Mouse (Mus musculus) cerebellum, adult 2 months (tissue): ENCODE data around the gene Stk4. TPM values are rescaled to one million over a fixed set of nuclear protein-coding genes. Genes with fewer than 3 reads are reported as not detected.
A peak's percentile ranks its signal among the peaks of the same experiment; 100 is the strongest.

Experiments used
- DNase-seq, 2 experiments: peaks; one replicate each; pipeline ENCODE4 v3.0.0; 2021
- H3K27ac ChIP-seq: fragments of 200-500 bp; 2 replicates; pipeline ENCODE4 v1.5.1; 2012; ENCODE audit warnings: low read length, control low read depth, inconsistent platforms; ENCODE audit not compliant: insufficient read depth
- H3K27me3 ChIP-seq: fragments of 200-500 bp; 2 replicates; pipeline ENCODE4 v1.6.1; 2012; ENCODE audit warnings: inconsistent platforms, mild to moderate bottlenecking, low read length, moderate library complexity; ENCODE audit not compliant: control insufficient read depth, insufficient read depth
- H3K4me1 ChIP-seq: fragments of 200-500 bp; 2 replicates; pipeline ENCODE4 v1.6.1; 2011; ENCODE audit warnings: low read length; ENCODE audit not compliant: control insufficient read depth, insufficient read depth
- H3K4me3 ChIP-seq: fragments of 200-500 bp; replicated peaks from 2 replicates; pipeline ENCODE3; 2011; ENCODE audit warnings: mild to moderate bottlenecking, low read depth, low read length, control low read depth; ENCODE audit not compliant: insufficient read depth
- CTCF ChIP-seq: fragments of 200-500 bp; IDR thresholded peaks from 2 replicates; pipeline ENCODE4 v1.5.1; 2011; ENCODE audit warnings: low read depth, mild to moderate bottlenecking, control low read depth, low read length, moderate library complexity, borderline replicate concordance; ENCODE audit not compliant: insufficient read depth
- POLR2A ChIP-seq: fragments of 200-500 bp; IDR thresholded peaks from 2 replicates; pipeline ENCODE4 v1.6.1; 2011; ENCODE audit warnings: low read length, control low read depth, borderline replicate concordance; ENCODE audit not compliant: insufficient read depth
- WGBS: fragments of 180-500 bp; shearing (Covaris S2); methylation state at CpG from one replicate; pipeline ENCODE4 v1.1.7; 2018; 5-methylcytosine and 5-hydroxymethylcytosine counted together
- polyA plus RNA-seq: library from polyadenylated mRNA; depleted of rRNA; stranded (reverse); fragments of >200 nt; gene quantifications from 2 replicates; pipeline ENCODE4 v1.2.3, GENCODE M21; 2012

Stk4 gene
- polyA plus RNA-seq, 1 experiment, result 17.1 TPM

GRCm38 (mm10) chr2:164073120-164073519, 3.0 kb downstream of the Stk4 start:
- Histone ChIP-seq H3K4me1 (peaks cover 3% of the 10 kb centered on the region), H3K27me3 (no peaks in the 10 kb centered on the region), H3K4me3 (no peak overlapping the region), H3K27ac (no peak overlapping the region)
- no peak for DNase-seq
- WGBS, result 83% methylated on average over 7 of the region's 7 CpGs
- TF ChIP-seq CTCF (no peak), POLR2A (no peak)

- H3K27ac ChIP-seq, result no peak overlapping the region
- H3K4me1 ChIP-seq, result peaks cover 2% of the 10 kb centered on the region; the same call in 1 of the 2 replicates
- peak; percentile 73 for TF ChIP-seq CTCF
- TF ChIP-seq POLR2A, result peak; percentile 97
- WGBS, result under 1% methylated on average over 48 of the region's 48 CpGs
- peak overlapping the region; percentile 86 for H3K4me3 ChIP-seq
- DNase-seq, result peak; percentile 97
- H3K27me3 ChIP-seq, result no peaks in the 10 kb centered on the region
Measured at GRCm38 (mm10) chr2:164073918-164074578, 3.9 kb downstream of the Stk4 start.

- WGBS, result 38% methylated on average over 5 of the region's 5 CpGs
Measured at GRCm38 (mm10) chr2:164075088-164075487, 5.0 kb downstream of the Stk4 start.

GRCm38 (mm10) chr2:164076874-164077425, 6.8 kb downstream of the Stk4 start:
- TF ChIP-seq POLR2A (no peak), CTCF (no peak)

More at GRCm38 (mm10) chr2:164075088-164075487, 5.0 kb downstream of the Stk4 start:
- Histone ChIP-seq H3K27ac (no peak overlapping the region), H3K4me3 (peak overlapping the region; percentile 13), H3K4me1 (no peaks in the 10 kb centered on the region), H3K27me3 (no peaks in the 10 kb centered on the region)
- DNase-seq, result no peak
- TF ChIP-seq POLR2A, result no peak

GRCm38 (mm10) chr2:164077875-164078274, 7.8 kb downstream of the Stk4 start:
- WGBS, result 87% methylated on average over 5 of the region's 5 CpGs
- no peaks in the 10 kb centered on the region for H3K4me1 ChIP-seq
- TF ChIP-seq CTCF, result no peak
- TF ChIP-seq POLR2A, result no peak
- H3K27me3 ChIP-seq, result no peaks in the 10 kb centered on the region
- no peak for DNase-seq
- no peak overlapping the region for H3K27ac ChIP-seq
- no peak overlapping the region for H3K4me3 ChIP-seq

More at GRCm38 (mm10) chr2:164076874-164077425, 6.8 kb downstream of the Stk4 start:
- Histone ChIP-seq H3K27me3 (no peaks in the 10 kb centered on the region), H3K27ac (no peak overlapping the region), H3K4me1 (no peaks in the 10 kb centered on the region), H3K4me3 (no peak overlapping the region)
- no peak for DNase-seq
- 89% methylated on average over 8 of the region's 8 CpGs for WGBS

GRCm38 (mm10) chr2:164079488-164079887, 9.4 kb downstream of the Stk4 start:
- DNase-seq, result no peak

GRCm38 (mm10) chr2:164081577-164081976, 11.5 kb downstream of the Stk4 start:
- H3K27me3 ChIP-seq, result no peaks in the 10 kb centered on the region
- DNase-seq, result no peak
- no peaks in the 10 kb centered on the region for H3K4me1 ChIP-seq
- H3K4me3 ChIP-seq, result no peak overlapping the region
- WGBS, result 93% methylated on average over 10 of the region's 10 CpGs
- TF ChIP-seq CTCF, result no peak
- no peak for TF ChIP-seq POLR2A
- no peak overlapping the region for H3K27ac ChIP-seq

More at GRCm38 (mm10) chr2:164079488-164079887, 9.4 kb downstream of the Stk4 start:
- 96% methylated on average over 6 of the region's 6 CpGs for WGBS
- no peaks in the 10 kb centered on the region for H3K4me1 ChIP-seq
- TF ChIP-seq CTCF (no peak), POLR2A (no peak)
- no peak overlapping the region for H3K4me3 ChIP-seq
- H3K27me3 ChIP-seq, result no peaks in the 10 kb centered on the region
- no peak overlapping the region for H3K27ac ChIP-seq

- no peak for TF ChIP-seq CTCF
- no peak for TF ChIP-seq POLR2A
- H3K4me3 ChIP-seq, result no peak overlapping the region
- WGBS, result 96% methylated on average over 10 of the region's 10 CpGs
- no peak overlapping the region for H3K27ac ChIP-seq
- DNase-seq, result no peak
- H3K4me1 ChIP-seq, result no peaks in the 10 kb centered on the region
- no peaks in the 10 kb centered on the region for H3K27me3 ChIP-seq
Measured at GRCm38 (mm10) chr2:164082175-164082574, 12.1 kb downstream of the Stk4 start.
